Mouse (Mus musculus): ENCODE measurements around the gene Npnt. TPM values are rescaled to one million over a fixed set of nuclear protein-coding genes. Genes with fewer than 3 reads are reported as not detected.

The Npnt gene
- polyA plus RNA-seq, 1 experiment = 22.5 TPM

GRCm38 (mm10) chr3:132917356-132918090 lies 32.6 kb downstream of the Npnt start:
- TF ChIP-seq CTCF (IDR thresholded peaks at IDR 0.05; ENCODE audit: extremely low read depth, insufficient read depth, low read length) (no peak), POLR2A (IDR thresholded peaks at IDR 0.05; ENCODE audit: extremely low read depth, insufficient read depth, low read length) (no peak)
- H3K4me1 ChIP-seq (ENCODE audit: control insufficient read depth, insufficient read depth, low read length) = no peaks in the 10 kb centered on the region
- H3K4me3 ChIP-seq (ENCODE audit: insufficient read depth, low read length) = no peak overlapping the region
- H3K27ac ChIP-seq (ENCODE audit: insufficient read depth, low read length) = no peak overlapping the region

GRCm38 (mm10) chr3:132915661-132916060 lies 34.4 kb downstream of the Npnt start:
- no peak overlapping the region for H3K27ac ChIP-seq (ENCODE audit: insufficient read depth, low read length)

GRCm38 (mm10) chr3:132912420-132912819 lies 37.7 kb downstream of the Npnt start:
- Histone ChIP-seq H3K4me3 (ENCODE audit: insufficient read depth, low read length) (no peak overlapping the region), H3K27ac (ENCODE audit: insufficient read depth, low read length) (no peak overlapping the region), H3K4me1 (ENCODE audit: control insufficient read depth, insufficient read depth, low read length) (no peaks in the 10 kb centered on the region)
- TF ChIP-seq POLR2A (IDR thresholded peaks at IDR 0.05; ENCODE audit: extremely low read depth, insufficient read depth, low read length) (no peak), CTCF (IDR thresholded peaks at IDR 0.05; ENCODE audit: extremely low read depth, insufficient read depth, low read length) (no peak)

More at GRCm38 (mm10) chr3:132915661-132916060, 34.4 kb downstream of the Npnt start:
- no peak for TF ChIP-seq CTCF (IDR thresholded peaks at IDR 0.05; ENCODE audit: extremely low read depth, insufficient read depth, low read length)
- no peak for TF ChIP-seq POLR2A (IDR thresholded peaks at IDR 0.05; ENCODE audit: extremely low read depth, insufficient read depth, low read length)
- Histone ChIP-seq H3K4me1 (ENCODE audit: control insufficient read depth, insufficient read depth, low read length) (no peaks in the 10 kb centered on the region), H3K4me3 (ENCODE audit: insufficient read depth, low read length) (no peak overlapping the region)

GRCm38 (mm10) chr3:132911716-132912115 lies 38.4 kb downstream of the Npnt start:
- no peaks in the 10 kb centered on the region for H3K4me1 ChIP-seq (ENCODE audit: control insufficient read depth, insufficient read depth, low read length)
- TF ChIP-seq POLR2A (IDR thresholded peaks at IDR 0.05; ENCODE audit: extremely low read depth, insufficient read depth, low read length) (no peak), CTCF (IDR thresholded peaks at IDR 0.05; ENCODE audit: extremely low read depth, insufficient read depth, low read length) (no peak)
- H3K27ac ChIP-seq (ENCODE audit: insufficient read depth, low read length) = no peak overlapping the region
- no peak overlapping the region for H3K4me3 ChIP-seq (ENCODE audit: insufficient read depth, low read length)

- H3K4me3 ChIP-seq (ENCODE audit: insufficient read depth, low read length) = no peak overlapping the region
- no peak overlapping the region for H3K27ac ChIP-seq (ENCODE audit: insufficient read depth, low read length)
- H3K4me1 ChIP-seq (ENCODE audit: control insufficient read depth, insufficient read depth, low read length) = no peaks in the 10 kb centered on the region
- TF ChIP-seq CTCF (IDR thresholded peaks at IDR 0.05; ENCODE audit: extremely low read depth, insufficient read depth, low read length) = no peak
- TF ChIP-seq POLR2A (IDR thresholded peaks at IDR 0.05; ENCODE audit: extremely low read depth, insufficient read depth, low read length) = no peak
Observed at GRCm38 (mm10) chr3:132910727-132911126, 39.4 kb downstream of the Npnt start.

- Histone ChIP-seq H3K4me3 (ENCODE audit: insufficient read depth, low read length) (no peak overlapping the region), H3K27ac (ENCODE audit: insufficient read depth, low read length) (no peak overlapping the region), H3K4me1 (ENCODE audit: control insufficient read depth, insufficient read depth, low read length) (no peaks in the 10 kb centered on the region)
- TF ChIP-seq CTCF (IDR thresholded peaks at IDR 0.05; ENCODE audit: extremely low read depth, insufficient read depth, low read length) (no peak), POLR2A (IDR thresholded peaks at IDR 0.05; ENCODE audit: extremely low read depth, insufficient read depth, low read length) (no peak)
Observed at GRCm38 (mm10) chr3:132909736-132910135, 40.4 kb downstream of the Npnt start.

- no peak overlapping the region for H3K4me3 ChIP-seq (ENCODE audit: insufficient read depth, low read length)
- TF ChIP-seq POLR2A (IDR thresholded peaks at IDR 0.05; ENCODE audit: extremely low read depth, insufficient read depth, low read length) (no peak), CTCF (IDR thresholded peaks at IDR 0.05; ENCODE audit: extremely low read depth, insufficient read depth, low read length) (no peak)
- H3K4me1 ChIP-seq (ENCODE audit: control insufficient read depth, insufficient read depth, low read length) = no peaks in the 10 kb centered on the region
- H3K27ac ChIP-seq (ENCODE audit: insufficient read depth, low read length) = no peak overlapping the region
Observed at GRCm38 (mm10) chr3:132907506-132908203, 42.4 kb downstream of the Npnt start.

- no peak overlapping the region for H3K27ac ChIP-seq (ENCODE audit: insufficient read depth, low read length)
- H3K4me1 ChIP-seq (ENCODE audit: control insufficient read depth, insufficient read depth, low read length) = no peaks in the 10 kb centered on the region
- no peak for TF ChIP-seq CTCF (IDR thresholded peaks at IDR 0.05; ENCODE audit: extremely low read depth, insufficient read depth, low read length)
- no peak for TF ChIP-seq POLR2A (IDR thresholded peaks at IDR 0.05; ENCODE audit: extremely low read depth, insufficient read depth, low read length)
- no peak overlapping the region for H3K4me3 ChIP-seq (ENCODE audit: insufficient read depth, low read length)
Observed at GRCm38 (mm10) chr3:132905224-132905930, 44.7 kb downstream of the Npnt start.

- TF ChIP-seq POLR2A (IDR thresholded peaks at IDR 0.05; ENCODE audit: extremely low read depth, insufficient read depth, low read length) (no peak), CTCF (IDR thresholded peaks at IDR 0.05; ENCODE audit: extremely low read depth, insufficient read depth, low read length) (no peak)
- Histone ChIP-seq H3K4me3 (ENCODE audit: insufficient read depth, low read length) (no peak overlapping the region), H3K27ac (ENCODE audit: insufficient read depth, low read length) (no peak overlapping the region), H3K4me1 (ENCODE audit: control insufficient read depth, insufficient read depth, low read length) (no peaks in the 10 kb centered on the region)
Observed at GRCm38 (mm10) chr3:132903386-132903785, 46.7 kb downstream of the Npnt start.

All from cortical plate, adult 2 months (tissue).